Mouse (Mus musculus): Measurements from ENCODE around the gene Tpcn1.
A peak's percentile ranks its signal among the peaks of the same experiment; 100 is the strongest.
"Not testable (repeated sequence)": the region's sequence is repeated elsewhere in the genome, so short reads cannot be mapped to it uniquely, and the experiment has no call there.

Tpcn1 gene

DNA sequence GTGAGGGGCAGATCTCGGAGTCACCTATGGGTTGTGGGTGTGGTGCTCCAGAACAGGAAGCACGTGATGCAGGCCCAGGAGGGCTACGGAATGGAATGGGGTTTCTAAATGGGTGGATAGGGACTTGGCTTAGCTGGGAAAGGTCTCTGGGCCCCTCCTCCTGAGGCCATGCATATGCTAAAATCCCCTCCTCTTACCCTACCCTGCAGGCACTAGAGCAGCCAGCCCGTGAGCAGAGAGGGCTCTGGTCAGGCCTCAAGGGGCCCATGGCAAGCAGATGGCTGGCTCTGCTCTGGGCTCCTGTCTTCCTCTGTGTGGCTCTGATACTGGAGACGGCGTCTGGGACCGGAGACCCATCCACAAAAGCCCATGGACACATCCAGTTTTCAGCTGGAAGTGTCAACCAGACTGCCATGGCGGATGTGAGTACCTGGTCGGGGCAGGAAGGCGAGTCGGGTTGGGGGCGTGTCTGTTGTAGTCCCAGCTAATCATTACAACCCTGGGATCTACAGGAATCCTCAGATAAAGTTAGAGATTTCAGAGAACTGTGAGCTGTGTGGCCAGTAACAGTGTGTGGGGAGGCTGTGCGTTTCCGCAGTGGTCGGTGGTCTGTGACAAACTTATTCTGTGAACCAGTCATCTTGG is 75.4 kb downstream of the Tpcn1 start:
- DNase-seq (ENCODE audit: low read depth, low spot score): no peak

DNA sequence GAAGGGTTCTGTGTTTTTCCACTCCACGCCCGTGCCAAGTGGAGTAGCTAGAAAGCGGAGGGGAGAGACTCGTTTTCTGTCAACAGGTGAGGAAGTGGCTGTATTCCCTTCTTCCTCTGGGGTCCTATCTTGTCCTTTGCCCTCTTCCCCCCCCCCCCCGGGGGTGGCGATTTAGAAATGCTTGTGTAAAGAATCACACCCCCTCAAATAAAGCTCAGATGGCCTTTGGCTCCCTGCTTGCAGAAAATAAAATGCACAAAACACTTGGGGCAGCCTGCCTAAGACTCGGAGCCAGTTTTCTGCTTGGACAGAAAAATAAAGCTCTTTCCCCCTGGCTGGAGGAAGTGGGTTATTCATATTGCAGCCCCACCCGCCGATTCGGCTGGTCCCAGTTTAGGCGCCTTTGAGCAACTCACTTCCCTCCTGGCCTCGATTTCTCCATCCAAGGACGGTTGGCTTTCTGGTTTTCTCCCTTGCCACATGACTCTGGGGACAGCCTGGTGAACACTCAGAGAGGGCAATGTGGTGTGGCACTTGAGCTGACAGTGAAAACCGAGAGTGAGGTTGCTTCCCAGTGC is 76.7 kb downstream of the Tpcn1 start:
- DNase-seq (ENCODE audit: low read depth, low spot score): no peak

DNA sequence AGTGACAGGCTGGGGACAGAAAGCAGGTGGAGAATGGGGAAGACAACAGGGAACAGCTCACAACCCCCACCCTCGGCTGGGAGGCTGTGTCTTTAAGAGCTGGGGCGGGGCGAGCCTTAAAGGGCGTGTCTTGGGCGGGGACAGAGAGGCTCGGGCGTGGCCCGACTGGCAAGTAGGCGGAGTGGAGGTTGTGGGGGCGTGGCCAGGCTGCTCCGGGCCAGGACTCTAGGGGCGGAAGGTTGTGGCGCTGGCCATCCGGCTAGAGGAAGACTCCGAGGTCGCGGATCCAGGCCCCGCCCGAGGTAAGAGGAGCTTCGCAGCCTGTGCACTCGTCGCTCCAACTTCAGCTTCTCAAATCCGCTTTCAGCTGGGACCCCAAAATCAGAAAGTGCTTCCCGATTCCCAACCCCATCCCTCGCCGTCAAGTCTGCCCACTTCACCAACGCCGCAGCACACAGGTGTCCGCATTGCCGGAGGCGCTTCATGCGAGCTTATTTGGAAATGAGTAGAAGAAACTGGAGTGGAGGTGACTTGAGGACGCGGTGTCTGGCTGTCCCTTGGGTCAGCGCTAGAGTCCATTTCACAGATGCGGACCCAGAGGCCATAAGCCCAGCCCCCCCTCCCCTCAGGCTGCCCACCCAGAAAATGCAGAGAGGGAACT is 77.4 kb downstream of the Tpcn1 start, which contains the start of gene Slc8b1:
Slc8b1 (plus strand) TSS at position 187 of the 661 bp plus-strand sequence.
- DNase-seq (ENCODE audit: low read depth, low spot score): peak; percentile 91

DNA sequence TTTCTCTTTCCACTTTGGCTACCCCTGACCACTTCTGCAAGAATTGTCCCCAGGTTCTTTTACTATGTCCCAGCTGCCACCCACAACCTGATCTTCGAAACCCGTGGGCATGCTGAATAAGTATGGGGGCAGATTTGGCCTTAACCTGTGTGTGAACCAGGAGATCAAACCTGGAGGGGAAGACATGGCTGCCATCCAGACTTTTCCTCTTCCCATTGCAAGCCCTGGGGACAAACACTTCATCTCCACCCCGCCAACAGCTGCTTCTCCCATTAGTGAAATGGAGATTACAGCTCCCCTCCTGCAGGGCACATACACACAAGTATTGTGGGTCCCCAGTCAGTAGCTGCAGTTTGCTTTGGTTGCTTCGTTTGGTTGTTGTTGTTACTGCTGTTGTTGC is 81.2 kb downstream of the Tpcn1 start:
- DNase-seq (ENCODE audit: low read depth, low spot score): no peak

DNA sequence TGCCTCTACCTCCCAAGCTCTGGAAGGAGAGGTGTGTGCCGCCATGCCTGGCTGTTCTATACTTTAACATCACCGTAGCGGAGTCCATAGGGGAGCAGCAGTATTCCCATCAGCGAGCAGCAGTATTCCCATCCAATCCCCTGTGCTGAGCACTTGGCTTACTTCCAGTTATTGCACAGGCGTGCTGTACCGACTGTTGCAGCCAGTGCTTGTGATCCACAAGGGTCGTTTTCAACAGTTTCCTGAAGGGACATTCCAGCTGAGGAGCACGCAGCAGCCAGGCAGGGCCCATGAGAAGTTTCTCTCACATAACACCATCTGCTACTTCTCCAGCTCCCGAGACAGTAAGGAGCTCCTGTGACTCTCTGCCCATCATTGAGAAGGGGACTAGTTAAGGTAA is 82.0 kb downstream of the Tpcn1 start:
- no peak for DNase-seq (ENCODE audit: low read depth, low spot score)

DNA sequence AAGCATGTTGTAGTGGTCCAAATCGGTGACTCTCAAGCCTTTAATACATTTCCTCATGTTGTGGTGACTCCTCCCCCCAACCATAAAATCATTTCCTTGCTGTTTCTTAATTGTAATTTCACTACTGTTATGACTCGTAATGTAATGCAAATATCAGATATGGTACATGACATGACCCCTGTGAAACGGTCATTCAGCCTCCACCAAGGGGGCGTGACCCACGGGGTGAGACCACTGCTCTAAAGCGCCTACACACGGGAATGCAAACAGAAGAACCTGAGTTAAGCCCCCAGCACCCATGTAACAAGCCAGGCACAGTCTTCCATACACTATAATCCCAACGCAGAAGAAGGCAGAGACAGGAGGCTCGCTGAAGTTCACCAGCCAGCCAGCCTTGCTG is 82.7 kb downstream of the Tpcn1 start:
- no peak for DNase-seq (ENCODE audit: low read depth, low spot score)

DNA sequence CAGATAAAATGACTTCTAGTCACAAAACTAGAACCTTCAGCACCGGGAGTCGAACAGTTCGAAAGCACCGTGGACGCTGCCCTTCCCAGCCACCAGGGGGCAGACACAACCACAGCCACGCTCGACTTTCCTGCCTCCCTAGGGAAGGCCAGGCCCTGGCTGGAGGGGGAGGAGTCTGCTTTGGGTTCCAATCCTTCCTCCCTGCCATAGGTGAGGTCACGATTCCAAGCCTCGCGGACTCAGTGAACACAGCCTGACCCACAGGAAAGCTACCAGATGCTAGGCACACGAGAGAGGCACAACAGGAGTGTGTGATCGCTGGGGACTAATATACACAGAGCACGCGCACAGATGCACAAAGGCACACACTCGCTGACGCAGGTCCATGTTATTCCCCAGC is 83.1 kb downstream of the Tpcn1 start:
- peak; percentile 63 for DNase-seq (ENCODE audit: low read depth, low spot score)

DNA sequence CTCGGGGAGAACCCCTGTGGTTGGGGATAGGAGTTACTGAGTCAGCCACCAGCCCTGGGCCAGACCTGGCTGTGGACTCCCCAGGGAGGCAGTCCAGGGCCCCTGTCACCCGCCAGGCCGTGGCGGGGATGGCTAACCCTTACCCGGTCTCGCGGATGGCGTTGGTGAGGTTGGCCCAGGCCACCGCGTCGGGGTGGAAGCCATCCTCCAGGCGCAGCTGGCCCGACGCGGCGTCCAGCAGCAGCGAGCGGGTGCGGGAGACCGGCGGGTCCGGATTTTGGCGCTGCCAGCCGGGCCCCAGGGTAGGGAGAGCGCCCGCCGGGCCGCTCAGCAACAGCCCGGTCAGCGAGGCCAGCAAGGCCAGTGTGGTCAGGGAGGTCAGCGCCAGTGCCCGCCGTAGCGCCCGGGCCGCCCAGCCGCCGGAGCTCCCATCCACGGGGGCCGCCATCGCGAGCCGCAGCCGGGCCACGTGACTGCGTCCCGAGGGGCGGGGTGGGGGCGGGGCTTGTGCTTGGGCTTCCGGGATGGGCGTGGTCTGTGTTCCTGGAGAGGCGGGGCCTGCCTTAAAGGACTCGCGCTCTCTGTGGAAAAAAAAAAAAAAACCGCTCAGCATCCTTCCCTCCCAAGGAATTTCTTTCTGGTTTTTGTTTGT is 85.2 kb downstream of the Tpcn1 start, which contains the start of gene Plbd2:
Plbd2 (minus strand) TSS at position 482 of the 652 bp plus-strand sequence.
- DNase-seq (ENCODE audit: low read depth, low spot score): peak; percentile 88

DNA sequence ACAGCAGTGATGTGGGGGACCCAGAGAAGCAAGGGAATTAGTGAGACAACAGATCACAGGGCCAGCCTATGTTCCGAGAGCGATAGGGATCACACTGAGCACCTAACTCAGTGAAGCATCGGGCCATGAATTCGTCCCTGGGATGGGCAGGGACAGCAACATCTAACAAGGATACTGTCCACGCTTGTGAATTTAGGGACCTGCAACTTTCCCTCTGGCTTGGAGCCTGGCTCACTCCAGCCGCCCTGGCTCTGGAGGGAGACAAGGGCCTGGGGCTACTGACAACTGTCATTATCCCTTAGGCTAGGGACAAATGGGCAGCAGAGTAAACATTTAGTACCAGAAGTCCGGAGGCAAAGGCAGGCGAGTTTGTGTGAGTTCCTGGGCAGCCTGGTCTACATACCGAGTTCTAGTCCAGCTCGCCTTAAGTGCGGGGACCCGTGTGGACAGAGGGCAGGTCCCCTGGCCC is 85.8 kb downstream of the Tpcn1 start:
- DNase-seq (ENCODE audit: low read depth, low spot score): no peak

DNA sequence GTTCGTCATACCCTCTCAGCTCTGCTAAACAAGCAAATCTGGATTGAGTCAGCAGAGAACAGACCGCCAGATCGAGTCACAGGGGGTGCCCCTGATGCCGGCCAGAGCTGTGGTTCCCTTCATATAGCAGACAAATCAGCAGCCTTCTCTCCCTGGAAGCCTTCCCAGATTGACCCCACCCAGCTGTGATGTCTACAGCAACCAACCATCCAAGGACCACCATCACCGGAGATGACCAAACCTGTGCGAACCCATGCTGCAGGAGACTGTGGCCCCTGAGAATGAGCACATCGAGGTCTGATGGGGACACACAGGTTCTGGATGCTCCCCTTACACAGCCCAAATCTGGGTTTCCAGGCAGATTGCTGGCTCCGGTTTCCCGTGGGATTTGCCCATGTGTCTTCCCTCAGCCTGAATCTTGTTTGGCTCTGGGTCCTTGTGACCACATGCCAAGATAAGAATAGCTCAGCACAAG is 86.3 kb downstream of the Tpcn1 start:
- no peak for DNase-seq (ENCODE audit: low read depth, low spot score)

DNA sequence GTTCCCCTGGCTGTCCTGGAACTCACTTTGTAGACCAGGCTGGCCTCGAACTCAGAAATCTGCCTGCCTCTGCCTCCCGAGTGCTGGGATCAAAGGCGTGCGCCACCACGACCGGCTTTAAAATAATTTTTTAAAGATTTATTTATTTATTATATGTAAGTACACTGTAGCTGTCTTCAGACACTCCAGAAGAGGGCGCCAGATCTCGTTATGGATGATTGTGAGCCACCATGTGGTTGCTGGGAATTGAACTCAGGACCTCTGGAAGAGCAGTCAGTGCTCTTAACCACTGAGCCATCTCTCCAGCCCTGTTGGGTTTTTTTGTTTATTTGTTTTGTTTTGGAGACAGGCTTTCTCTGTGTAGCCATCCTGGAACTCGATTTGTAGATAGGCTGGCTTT is 87.9 kb downstream of the Tpcn1 start:
- not testable (repeated sequence) for DNase-seq (ENCODE audit: low read depth, low spot score)

DNA sequence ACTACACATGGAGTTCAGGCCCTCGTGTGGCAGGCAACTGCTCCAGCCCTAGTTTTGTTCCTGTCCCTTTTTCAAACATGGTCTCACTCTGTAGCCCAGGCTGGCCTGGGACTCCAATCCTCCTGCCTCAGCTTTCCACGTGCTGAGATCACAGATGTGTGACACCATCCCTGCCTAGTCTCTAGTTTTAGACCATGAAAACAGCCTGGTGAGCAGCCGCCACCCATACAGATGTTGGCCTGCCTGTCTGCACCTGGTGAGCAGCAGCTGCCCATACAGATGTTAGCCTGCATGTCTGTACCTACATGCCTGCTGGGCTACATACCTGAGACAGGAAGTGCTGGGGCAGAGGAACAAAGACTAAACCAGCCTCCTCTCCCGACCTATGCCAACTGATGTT is 89.3 kb downstream of the Tpcn1 start:
- no peak for DNase-seq (ENCODE audit: low read depth, low spot score)

DNA sequence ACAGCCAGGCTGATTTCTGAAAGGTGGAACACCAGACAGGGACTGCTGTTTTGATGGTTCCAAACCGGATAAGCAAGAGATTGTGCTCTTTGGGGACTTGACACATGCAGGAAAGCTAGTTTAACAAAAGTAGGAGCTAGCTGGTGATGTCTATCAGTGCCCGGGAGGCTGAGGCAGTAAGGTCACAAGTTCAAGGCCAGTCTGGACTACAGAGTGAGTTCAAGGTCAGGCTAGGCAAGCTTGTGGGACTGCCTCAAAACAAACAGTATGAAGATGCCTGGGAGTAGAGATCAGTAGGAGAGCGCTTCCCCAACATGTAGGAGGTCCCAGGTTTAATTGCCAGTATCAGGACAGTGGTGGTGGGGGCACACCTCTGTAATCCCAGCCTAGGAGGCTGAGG is 91.4 kb downstream of the Tpcn1 start:
- DNase-seq (ENCODE audit: low read depth, low spot score): no peak

DNA sequence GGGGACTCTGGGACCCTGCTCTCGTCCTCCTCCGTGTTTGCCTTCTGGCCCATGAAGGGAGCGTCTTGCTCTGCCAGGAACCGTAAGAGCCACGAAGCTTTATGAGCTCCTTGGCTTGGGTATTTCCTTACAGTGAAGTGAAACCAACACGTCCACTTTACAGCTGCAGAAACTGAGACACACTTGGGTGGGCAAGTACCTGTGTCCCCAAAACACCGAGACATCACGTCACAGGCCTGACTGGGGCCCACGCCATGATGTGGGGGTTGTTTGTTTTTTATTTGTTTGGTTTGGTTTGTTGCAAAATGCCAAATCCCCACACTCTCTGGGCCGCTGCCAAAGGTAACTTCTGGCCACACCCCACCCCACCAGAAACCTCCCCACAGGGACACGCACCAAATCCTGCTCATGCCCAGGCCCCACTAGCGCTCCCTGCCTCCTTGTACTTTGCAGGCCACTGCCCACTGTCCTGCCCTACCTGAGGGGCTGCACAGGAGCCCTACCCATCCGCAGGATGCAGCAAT is 92.7 kb downstream of the Tpcn1 start:
- DNase-seq (ENCODE audit: low read depth, low spot score): no peak

DNA sequence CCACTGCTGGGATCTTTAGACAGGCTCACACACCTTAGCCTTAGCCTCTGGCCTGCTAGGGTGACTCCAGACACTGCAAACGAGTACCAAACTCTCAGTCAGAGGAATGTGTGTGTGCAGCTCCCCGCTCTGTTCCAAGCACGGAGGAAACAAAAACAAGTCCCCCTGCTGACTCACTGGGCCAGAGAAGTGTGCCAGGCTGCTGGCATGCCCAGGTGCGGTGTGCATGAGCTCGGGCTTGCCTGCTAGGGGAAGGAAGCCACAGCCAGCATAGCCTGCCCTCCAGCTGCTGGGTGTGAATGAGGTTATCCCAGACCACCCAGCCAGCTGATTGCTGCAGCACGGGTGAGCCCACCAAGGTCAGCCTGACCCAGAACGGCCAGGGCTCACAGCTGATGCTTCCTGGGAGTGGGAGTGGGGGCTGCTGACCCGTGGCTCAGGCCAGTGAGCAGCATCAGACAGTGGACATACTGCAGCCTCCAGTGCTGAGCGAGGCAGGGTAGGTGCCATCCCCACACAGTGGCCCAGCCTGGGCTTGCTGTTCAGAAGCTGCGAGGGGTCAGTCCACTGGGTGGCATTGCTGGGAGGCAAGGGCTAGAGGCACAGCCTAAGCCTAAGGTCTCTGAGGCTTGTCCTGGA is 93.3 kb downstream of the Tpcn1 start:
- no peak for DNase-seq (ENCODE audit: low read depth, low spot score)

DNA sequence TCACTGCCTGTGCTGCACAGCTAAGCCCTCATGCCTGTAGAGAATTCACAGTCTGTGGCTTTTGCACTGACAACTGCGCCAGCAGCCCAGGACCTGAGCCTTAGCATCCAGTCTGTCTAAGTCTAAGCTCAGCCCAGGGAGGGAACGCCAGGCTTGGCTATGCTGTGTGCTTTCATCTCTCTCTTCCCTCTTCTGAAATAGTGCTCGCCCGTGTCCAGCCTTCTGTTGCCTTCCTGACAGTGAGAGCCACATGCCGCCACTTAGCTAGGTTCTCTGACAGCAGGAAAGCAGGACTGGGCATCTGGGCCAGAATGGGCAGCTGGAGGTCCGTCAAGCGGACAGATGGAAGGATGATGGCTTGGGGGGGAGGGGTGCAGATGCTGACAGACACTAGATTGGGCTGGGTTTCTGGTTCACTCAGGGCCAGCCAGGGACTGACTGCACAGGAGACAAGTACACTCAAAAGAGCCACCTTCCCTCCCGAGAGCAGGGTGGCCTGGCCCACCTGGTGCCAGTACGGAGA is 94.5 kb downstream of the Tpcn1 start:
- no peak for DNase-seq (ENCODE audit: low read depth, low spot score)

DNA sequence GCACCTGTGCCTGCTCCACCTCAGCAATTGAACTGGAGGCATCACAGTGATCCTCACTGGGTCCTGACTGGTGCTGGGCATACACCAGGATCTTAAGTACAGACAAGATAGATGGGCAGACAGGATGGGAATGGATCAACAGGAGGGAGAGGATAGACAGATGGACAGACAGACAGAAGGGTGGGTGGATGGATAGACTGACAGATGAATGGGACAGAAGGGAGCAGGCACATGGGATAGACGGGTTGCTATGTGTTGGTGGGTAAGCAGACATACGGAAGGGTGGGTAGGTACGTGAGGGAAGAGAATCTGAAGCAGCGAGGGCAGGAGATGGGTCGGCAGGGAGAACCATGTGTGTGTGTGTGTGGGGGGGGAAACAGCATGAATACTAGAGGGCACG is 95.0 kb downstream of the Tpcn1 start:
- DNase-seq (ENCODE audit: low read depth, low spot score): no peak

DNA sequence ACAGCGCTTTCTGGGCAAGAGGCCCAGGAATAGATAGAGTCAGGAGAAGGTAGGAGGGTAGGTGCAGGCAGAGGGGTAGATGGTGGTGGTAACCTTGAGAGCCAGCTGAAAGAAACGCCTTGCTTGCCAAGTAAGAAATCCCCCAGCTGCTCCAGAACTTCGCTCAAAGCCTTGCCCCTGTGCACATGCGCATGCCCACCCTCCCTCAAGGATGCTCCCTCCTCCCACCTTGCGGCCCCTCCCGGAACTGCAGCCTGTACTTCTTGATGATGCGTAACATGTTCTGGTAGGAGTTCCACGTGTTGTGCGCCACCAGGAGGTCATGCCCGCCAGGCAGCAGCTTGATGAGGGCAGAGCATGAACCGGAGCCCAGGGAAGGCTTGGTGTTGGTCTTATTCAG is 96.0 kb downstream of the Tpcn1 start:
- DNase-seq (ENCODE audit: low read depth, low spot score): no peak

DNA sequence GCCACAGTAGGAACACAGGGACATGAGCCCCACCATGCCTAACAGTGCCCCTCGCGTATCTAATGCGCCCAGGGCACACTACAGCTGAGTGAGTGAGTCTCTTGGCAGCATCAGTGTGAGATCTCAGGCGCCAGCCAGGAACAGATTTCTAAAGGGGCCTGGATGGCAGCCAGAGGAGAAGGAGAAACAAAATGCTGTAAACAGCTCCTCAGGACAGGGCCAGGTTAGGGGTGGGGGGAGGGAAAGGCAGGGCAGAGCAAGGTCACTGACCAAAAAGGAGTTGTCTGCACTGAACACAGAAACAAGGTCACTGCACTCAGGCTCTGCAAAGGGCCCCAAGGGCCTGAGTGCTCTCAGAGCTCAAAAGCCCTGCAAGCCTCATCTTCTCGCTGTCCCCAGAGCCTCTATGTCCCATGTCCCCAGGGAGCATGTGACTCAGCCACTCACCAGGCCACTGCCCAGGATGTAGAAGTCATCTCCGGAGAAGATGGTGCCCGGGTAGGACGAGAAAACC is 97.7 kb downstream of the Tpcn1 start:
- no peak for DNase-seq (ENCODE audit: low read depth, low spot score)

DNA sequence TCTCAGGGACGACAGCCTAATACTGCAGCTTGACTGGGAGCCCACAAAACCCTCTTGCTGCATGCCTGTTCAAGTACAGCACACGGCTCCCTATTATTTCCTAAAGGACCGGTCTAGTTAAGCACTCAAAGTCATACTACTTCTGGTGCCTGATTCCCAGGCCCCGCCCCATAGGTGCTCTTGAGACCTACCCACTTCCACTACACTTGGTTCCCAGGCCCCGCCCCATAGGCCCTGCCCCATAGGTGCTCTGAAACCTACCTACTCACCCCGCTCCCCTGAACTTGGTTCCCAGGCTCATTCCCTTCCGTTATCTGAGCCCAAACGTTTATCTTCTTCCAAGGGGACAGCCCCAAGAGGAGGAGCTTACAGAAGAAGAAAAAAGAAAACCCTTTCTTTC is 100.6 kb downstream of the Tpcn1 start:
- no peak for DNase-seq (ENCODE audit: low read depth, low spot score)

All from CD4-positive helper T cell, adult 2 months (primary cell).